Mouse (Mus musculus): ENCODE results near the gene Rars2.

Gene Rars2

DNA sequence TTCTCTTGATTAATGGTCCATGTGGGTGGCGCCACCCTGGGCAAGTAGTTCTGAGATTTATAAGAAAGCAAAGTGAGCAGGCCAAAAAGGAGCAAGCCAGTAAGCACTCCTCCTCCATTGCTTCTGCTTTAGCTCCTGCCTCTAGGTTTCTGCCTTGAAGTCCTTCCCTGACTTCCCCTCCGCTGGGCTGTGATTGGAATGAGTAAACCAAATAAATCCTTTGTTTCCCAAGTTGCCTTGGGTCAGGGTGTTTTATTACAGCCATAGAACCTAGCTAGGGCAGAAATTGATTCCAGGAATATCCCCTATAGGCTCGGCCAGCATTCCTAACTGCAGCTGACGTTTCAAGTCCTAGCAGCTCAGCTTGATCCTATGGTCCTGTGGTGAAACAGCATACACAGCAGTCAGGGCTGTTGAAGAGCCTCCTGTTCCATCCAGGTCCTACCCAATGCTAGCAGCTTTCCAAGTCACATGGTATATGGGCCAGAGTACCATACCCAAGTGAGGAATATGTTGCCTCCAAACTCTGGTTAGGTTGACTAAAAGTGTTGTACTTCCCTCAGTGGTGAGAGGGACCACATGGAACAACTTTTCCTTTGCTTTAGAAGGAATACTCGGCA lies 25.1 kb downstream of the Rars2 start:
- DNase-seq (ENCODE audit: low read depth in 1 of 2, low spot score in 2 of 2) = no peak

DNA sequence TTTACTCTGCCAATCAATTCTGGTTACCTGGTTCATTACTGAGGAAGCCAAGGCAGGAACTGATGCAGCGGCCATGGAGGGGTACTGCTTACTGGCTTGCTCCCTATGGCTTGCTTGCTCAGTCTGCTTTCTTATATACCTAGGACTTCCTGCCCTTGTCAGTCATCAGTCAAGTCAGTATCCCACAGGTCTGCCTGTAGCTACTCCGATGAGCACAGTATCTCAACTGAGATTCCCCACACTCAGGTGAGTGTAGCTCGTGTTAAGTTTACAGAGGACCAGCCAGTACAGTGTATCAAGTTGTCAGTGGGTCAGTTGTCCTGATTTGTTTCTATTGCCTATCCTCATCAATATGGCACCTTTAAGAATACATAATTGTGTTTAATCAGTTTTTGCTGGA lies 26.0 kb downstream of the Rars2 start:
- no peak for DNase-seq (ENCODE audit: low read depth in 1 of 2, low spot score in 2 of 2)

DNA sequence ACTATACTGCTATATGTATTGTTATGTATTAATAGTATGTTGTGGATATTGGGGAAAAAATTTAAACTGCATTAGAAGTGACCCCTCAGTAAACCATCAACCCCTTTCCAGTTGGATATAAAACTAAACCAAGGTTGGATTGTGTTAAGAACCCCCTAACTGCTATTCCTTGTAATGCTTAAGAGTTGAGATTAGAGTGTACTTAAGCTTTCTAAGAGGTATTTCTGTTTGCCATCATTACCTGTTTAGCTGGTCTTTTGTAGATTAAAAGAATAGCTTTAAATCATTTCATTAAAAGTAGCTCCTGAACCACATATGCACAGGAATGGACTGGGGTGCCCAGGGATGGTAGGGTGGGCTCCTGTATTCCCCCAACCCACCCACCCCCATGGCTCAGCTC lies 30.0 kb downstream of the Rars2 start:
- DNase-seq (ENCODE audit: low read depth in 1 of 2, low spot score in 2 of 2) = no peak

DNA sequence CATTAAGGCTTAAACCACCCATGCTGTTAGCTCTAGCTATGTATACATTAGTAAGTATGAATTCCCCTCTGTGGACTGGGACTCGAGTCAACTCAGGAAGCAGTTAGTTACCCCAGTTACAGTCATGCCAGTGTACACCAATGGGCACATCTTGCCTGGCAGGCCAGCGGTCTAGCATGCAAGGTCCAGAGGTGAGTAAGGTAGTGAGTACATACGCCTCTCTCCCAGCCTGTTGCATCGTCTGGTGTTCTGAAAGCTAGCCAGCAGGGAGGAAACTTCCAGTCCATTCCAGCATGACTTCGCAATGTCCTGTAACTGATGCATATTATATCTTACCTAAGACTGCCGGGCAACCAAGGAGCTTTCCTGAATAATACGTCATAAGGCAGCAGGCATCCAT lies 38.4 kb downstream of the Rars2 start:
- no peak for DNase-seq (ENCODE audit: low read depth in 1 of 2, low spot score in 2 of 2)

DNA sequence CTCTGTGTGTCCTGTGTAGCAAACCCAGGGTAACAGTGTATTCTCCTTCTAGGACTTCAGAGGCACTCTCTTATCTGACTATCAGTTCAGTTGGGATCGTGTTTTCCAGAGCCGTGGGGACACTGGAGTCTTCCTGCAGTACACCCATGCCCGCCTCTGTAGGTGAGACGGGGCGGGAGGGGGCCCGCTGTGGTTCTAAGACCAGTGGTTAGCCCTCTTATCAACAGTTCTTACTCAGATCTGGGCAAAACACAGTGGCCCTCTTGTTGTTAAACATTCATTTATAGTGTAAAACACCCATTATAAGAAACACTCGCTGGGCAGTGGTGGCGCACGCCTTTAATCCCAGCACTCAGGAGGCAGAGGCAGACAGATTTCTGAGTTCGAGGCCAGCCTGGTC lies 41.3 kb downstream of the Rars2 start:
- no peak for DNase-seq (ENCODE audit: low read depth in 1 of 2, low spot score in 2 of 2)

DNA sequence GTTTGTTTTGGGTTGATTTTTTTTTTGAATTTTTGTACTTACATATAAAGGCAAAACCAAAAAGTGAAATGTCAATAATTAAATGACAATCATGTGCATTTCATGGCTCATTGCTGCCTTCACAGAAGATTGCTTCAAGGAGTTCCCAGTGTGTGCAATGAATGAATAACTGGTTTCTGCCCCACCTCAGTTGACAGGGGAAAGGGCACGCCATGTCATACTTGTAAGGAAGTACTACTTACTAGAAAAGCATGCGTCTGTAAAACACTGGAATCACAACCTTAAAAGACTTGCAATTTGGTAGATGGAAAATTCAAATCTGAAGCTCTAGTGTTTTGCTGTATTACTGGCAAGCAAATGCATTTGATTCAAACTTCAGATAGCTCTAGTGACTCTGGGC lies 44.3 kb downstream of the Rars2 start:
- no peak for DNase-seq (ENCODE audit: low read depth in 1 of 2, low spot score in 2 of 2)

DNA sequence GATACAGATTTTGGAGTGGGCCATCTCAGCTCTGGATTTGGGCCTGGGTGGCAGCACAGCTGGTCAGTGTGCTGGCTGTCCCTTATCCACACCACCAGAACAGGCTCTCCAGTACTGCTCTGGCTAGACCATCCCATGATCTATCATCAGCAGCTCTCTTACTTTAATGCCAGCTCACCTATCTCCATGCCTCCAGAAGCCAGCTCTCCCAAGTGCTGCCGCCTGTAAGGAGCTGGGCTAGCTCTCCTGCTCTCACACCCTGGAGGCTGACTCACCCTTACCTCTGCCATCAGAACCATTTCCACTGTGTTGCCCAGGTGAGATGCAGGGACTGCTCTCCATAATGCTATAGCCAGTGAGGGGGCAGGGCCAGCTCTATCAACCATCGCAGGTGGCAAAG lies 46.8 kb downstream of the Rars2 start:
- no peak for DNase-seq (ENCODE audit: low read depth in 1 of 2, low spot score in 2 of 2)

DNA sequence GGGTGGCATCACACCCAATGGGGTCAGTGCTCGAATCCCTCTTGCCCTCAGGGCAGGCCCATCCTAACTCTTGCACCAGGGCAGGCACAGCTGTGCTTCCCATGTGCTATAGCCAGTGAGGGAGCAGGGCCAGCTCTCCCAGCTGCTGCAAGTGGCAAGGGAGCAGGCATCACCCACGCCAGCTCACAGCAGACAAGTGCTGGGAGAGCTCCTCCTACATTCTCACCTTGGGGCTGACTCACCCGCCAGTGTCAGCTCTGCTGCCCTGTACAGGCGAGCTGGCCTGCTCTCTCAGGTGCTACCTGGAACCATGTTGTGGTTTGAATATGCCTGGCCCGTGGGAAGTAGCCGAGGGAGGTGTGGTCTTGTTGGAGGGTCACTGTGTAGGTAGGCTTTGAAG lies 47.2 kb downstream of the Rars2 start:
- DNase-seq (ENCODE audit: low read depth in 1 of 2, low spot score in 2 of 2) = no peak

DNA sequence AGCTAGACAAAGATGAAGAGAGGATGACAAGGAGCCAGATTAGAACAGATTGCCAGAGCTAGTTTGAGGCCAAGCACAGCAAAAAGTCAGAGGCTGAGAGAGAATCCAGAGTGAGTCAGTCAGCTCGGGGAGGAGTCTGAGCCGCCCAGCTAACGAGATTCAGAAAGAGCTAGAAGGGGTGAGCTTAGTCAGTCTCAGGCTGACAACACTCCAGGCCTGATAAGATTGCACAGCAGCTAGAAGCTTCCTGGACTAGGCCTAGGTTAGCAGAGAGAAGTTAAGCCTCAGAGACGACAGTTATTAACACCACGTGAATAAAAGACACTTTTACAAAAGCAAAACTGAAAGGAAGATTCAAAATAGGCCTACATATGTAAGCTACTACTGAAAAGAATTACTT lies 53.2 kb downstream of the Rars2 start:
- DNase-seq (ENCODE audit: low read depth in 1 of 2, low spot score in 2 of 2) = no peak

DNA sequence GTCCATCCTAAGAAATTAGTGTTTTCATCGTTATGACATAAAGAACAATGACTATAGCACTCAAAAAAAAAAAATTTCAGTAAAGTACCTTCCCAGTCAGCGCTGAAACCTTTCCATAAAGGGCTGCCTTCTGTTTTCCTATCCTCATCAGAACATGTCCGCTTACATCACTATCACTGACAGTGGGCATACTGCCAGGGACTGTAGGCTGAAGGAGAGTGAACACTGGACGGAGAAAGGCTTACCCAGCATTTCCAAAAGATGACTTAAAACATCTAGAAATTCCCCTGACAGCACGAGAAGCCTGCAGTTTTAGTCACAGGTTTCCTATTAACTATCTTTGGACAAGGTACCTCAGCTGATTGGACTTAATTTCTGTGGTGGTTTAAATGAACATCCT lies 59.0 kb downstream of the Rars2 start:
- DNase-seq (ENCODE audit: low read depth in 1 of 2, low spot score in 2 of 2) = no peak

DNA sequence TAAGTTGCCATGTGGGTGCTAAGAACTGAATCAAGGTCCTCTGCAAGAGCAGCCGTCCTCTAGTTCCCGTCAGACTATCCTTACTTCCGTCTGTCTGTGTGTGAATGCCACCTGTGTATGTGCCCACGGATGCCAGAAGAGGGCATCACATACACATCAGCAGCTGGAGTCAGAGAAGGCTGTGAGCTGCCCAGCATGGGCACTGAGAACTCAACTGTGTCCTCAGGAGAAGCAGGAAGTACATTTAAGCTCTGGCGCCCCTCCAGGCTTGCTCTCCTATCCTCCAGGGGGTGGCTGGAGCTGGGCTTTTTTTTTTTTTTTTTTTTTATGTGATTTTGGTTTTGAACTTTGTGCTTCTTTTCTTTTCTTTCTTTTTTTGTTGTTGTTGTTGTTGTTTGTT lies 65.8 kb downstream of the Rars2 start:
- no peak for DNase-seq (ENCODE audit: low read depth in 1 of 2, low spot score in 2 of 2)

DNA sequence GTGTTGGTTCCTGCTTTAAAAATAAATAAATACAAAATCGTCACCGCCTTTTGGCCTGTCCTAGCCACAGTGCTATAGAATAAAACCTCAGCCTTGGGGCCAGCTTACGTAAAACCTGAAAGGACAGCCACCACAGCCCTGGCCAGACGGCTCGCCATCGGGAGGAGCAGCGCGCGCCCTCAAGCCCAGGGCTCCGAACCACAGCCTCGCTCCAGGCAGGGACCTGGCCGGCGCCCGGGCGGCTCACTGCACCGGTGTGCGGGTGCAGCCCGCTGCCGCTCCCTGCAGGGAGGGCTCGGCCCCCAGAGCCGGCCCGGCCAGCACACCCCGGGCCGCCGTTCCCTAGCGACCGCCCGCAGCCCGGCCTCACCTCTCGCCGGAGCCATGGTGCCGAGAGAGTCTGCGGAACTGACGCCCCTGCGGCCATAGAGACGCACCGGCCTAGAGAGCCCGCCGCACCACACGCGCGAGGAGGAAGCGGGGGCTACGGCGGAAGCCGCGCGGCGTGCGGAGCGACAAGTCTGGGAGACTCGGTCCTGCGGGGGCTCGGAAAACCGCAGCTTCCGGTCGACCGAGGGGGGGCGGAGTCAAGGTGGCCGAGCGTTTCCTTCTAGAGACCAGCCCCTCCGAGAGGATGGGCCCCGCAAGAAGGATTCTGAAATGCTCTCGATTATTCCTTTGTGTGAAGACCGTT lies 72.3 kb downstream of the Rars2 start, which contains the start of gene Slc35a1:
Slc35a1 (minus strand) TSS at position 565 of the 694 bp plus-strand sequence.
- peak; percentile 71 to 80 for DNase-seq (ENCODE audit: low read depth in 1 of 2, low spot score in 2 of 2)

DNA sequence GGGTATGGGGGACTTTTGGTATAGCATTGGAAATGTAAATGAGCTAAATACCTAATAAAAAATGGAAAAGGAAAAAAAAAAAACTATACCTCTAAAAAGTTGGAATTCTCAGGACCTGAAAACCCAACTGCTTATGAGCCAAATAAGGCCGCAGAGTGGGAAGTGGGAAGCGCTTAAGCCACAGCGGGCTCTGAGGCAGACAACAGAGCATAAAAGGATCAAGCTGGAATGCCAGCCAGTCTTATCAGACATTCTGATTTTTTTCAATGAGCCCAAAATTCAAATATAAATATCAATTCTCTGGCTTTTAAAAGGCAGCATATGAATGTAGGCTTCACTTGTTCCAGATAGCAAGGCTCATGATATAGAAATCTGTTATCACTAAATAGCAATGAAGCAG lies 73.3 kb downstream of the Rars2 start:
- DNase-seq (ENCODE audit: low read depth in 1 of 2, low spot score in 2 of 2) = no peak

DNA sequence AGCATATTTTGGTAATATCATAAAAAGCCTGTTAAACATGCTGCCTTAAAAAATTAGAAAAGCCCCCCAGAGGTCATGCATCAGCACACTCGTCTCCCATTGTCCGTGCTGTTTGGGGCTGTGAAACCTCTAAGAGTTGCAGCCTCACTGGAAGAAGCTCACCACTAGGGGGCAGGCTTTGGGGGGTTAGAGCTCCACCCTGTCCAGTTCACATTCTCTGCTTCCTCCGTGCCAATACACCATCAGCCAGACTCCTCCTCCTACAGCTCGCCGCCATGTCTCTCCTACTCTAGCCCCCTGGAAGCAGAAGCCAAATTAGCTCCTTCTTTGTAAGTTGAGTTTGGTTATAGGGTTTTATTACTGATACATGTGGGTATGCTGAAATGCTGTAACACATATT lies 86.8 kb downstream of the Rars2 start:
- peak; percentile 6 to 28 for DNase-seq (ENCODE audit: low read depth in 1 of 2, low spot score in 2 of 2)

DNA sequence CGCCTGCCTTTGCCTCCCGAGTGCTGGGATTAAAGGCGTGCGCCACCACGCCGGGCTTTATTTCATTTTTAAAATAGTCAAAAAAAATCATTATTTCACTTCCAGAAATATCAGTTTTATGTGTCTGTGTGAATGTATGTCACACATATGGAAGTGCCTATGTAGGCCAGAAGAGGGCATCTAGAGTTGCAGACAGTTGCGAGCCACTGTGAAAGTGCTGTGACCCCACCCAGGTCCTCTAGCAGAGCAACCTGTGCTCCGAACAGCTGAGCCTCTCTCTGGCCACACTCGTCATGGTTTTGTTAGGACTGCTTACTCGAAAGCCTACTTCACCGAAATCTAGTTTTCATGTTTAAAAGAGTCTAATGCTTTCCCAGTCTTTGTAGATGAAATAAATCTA lies 87.5 kb downstream of the Rars2 start:
- DNase-seq (ENCODE audit: low read depth in 1 of 2, low spot score in 2 of 2) = no peak

DNA sequence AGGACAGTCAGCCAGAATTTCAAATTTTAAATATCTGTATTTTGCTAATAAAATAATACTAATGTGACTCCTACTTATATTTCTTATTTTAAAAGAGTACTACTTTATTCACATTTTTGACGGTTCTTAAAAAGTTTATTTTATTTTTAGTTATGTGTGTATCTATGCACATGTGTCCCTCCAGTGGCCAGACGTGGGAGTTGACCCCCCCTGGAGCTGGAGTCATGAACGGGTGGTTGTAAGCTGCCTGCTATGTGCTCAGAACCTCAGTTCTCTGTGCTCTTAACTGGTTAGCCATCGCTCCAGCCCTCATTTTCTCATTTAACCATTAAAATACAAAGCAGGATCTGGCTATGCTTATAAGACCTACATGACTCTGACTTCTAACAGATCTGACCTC lies 88.3 kb downstream of the Rars2 start:
- no peak for DNase-seq (ENCODE audit: low read depth in 1 of 2, low spot score in 2 of 2)

DNA sequence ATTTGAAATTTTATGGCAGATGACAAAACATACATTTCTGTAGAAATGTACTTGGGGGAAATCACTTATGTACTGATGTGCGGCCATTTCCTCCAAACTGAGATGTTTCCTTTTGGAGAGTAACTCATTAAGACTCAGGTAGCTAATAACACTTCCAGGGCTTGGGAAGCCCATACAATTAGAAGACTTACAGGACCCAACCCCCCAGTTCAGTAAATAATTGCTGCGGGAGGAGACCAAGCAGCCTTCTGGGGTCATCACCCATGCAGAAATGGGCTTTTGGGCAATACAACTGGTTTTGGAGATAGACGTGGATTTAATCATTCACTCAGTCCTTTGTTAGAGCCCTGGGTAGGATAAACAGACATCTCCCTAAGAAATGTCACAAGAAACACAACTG lies 92.5 kb downstream of the Rars2 start:
- no peak for DNase-seq (ENCODE audit: low read depth in 1 of 2, low spot score in 2 of 2)

DNA sequence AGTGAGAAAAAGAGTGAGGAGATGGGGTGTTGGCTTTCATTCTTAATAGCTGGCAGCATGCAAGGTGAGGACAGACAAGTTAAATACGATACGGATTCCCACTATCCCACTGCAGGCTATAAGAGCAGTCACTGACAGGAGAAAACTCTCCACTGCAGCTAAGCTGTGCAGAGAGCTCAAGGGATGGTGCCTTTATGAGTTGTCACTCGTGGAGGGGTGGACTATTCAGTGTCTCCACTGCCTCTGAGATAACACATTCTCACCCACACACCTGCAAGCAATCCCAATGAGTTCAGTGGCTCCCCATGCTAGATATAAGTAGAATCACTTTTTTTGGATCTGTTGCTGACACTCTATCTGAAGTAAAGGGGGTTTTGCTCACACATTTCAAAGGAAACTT lies 93.4 kb downstream of the Rars2 start:
- DNase-seq (ENCODE audit: low read depth in 1 of 2, low spot score in 2 of 2) = no peak
